Mouse (Mus musculus) testis, adult 2 months (tissue): ENCODE results near the gene Dynlt1c.
"Not testable (repeated sequence)": the region's sequence is repeated elsewhere in the genome, so short reads cannot be mapped to it uniquely, and the experiment has no call there.

ENCODE experiments used
- CTCF ChIP-seq: fragments of 200-500 bp; IDR thresholded peaks from 2 replicates; pipeline ENCODE4 v1.5.1; 2012; ENCODE audit warnings: low read depth, mild to moderate bottlenecking, inconsistent platforms, low read length, moderate library complexity; ENCODE audit not compliant: control insufficient read depth, insufficient read depth, insufficient replicate concordance
- POLR2A ChIP-seq: fragments of 200-500 bp; IDR thresholded peaks from 2 replicates; pipeline ENCODE4 v1.6.1; 2012; ENCODE audit warnings: low read depth, mild to moderate bottlenecking, inconsistent platforms, low read length, moderate library complexity; ENCODE audit not compliant: control insufficient read depth

GRCm38 (mm10) chr17:6656471-6656870 lies 55.0 kb downstream of the Dynlt1c start:
- not testable (repeated sequence) for TF ChIP-seq POLR2A, CTCF
